Mouse (Mus musculus) C2C12 (cell line): ENCODE results near the gene Ppy. TPM values are rescaled to one million over a fixed set of nuclear protein-coding genes. Genes with fewer than 3 reads are reported as not detected.
A peak's percentile ranks its signal among the peaks of the same experiment; 100 is the strongest.

Experiments
- H3K27me3 ChIP-seq: one replicate; pipeline ENCODE4 v1.6.1; 2011; ENCODE audit not compliant: control insufficient read depth, insufficient read depth, insufficient read length
- H3K36me3 ChIP-seq: one replicate; pipeline ENCODE4 v1.6.1; 2011; ENCODE audit not compliant: control insufficient read depth, insufficient read depth
- H3K4me3 ChIP-seq: one replicate; pipeline ENCODE4 v1.5.1; 2011; ENCODE audit warnings: mild to moderate bottlenecking, control low read depth; ENCODE audit not compliant: poor library complexity, insufficient read depth, severe bottlenecking
- H3K79me2 ChIP-seq: one replicate; pipeline ENCODE4 v1.6.1; 2011; ENCODE audit not compliant: control insufficient read depth, insufficient read depth
- H3K79me3 ChIP-seq: one replicate; pipeline ENCODE4 v1.6.1; 2011; ENCODE audit warnings: low read depth, control low read depth
- H3ac ChIP-seq: one replicate; pipeline ENCODE3; 2011; ENCODE audit warnings: low read depth; ENCODE audit not compliant: control insufficient read depth, insufficient read length
- CEBPB ChIP-seq: IDR thresholded peaks from one replicate; pipeline ENCODE4 v1.6.1; 2011; ENCODE audit warnings: low read depth, mild to moderate bottlenecking, control low read depth, moderate library complexity
- CTCF ChIP-seq: IDR thresholded peaks from one replicate; pipeline ENCODE4 v1.5.1; 2011; ENCODE audit not compliant: control insufficient read depth, insufficient read depth, insufficient read length
- FOSL1 ChIP-seq: IDR thresholded peaks from one replicate; pipeline ENCODE4 v1.8.0; 2011; ENCODE audit warnings: mild to moderate bottlenecking, low read length; ENCODE audit not compliant: poor library complexity, insufficient read depth, severe bottlenecking
- MAX ChIP-seq: IDR thresholded peaks from one replicate; pipeline ENCODE4 v1.6.1; 2011; ENCODE audit warnings: mild to moderate bottlenecking, control low read depth
- MYOD1 ChIP-seq: IDR thresholded peaks from one replicate; pipeline ENCODE4 v1.6.1; 2011; ENCODE audit warnings: low read depth; ENCODE audit not compliant: control insufficient read depth, insufficient read length
- MYOG ChIP-seq: IDR thresholded peaks from one replicate; pipeline ENCODE4 v1.6.1; 2011; ENCODE audit not compliant: control insufficient read depth, insufficient read length; ENCODE audit errors: extremely low read depth
- USF1 ChIP-seq: IDR thresholded peaks from one replicate; pipeline ENCODE4 v1.6.1; 2011; ENCODE audit warnings: low read depth, mild to moderate bottlenecking, control low read depth, moderate library complexity
- polyA plus RNA-seq: library from polyadenylated mRNA; unstranded; fragments of >200 nt; fragmentation: generic; extraction: Trizol; gene quantifications from one replicate; pipeline ENCODE4 v1.2.1, GENCODE M21; 2012; ENCODE audit warnings: missing spikeins

The Ppy gene
- polyA plus RNA-seq, 1 experiment: not detected

- H3K79me2 ChIP-seq: no peaks in the 10 kb centered on the region
- H3K79me3 ChIP-seq: no peaks in the 10 kb centered on the region
- TF ChIP-seq CTCF (no peak), CEBPB (no peak), MAX (no peak), FOSL1 (no peak)
These were observed 16.3 kb upstream of the Ppy start for GRCm38 (mm10) chr11:102117386-102117785.

GRCm38 (mm10) chr11:102116241-102116640 lies 15.1 kb upstream of the Ppy start:
- no peak overlapping the region for H3ac ChIP-seq
- H3K36me3 ChIP-seq: no peaks in the 10 kb centered on the region
- H3K79me3 ChIP-seq: no peaks in the 10 kb centered on the region
- H3K79me2 ChIP-seq: no peaks in the 10 kb centered on the region
- TF ChIP-seq MYOG: no peak
- TF ChIP-seq CEBPB: no peak
- no peak for TF ChIP-seq MAX
- no peak for TF ChIP-seq MYOD1
- no peak for TF ChIP-seq CTCF
- TF ChIP-seq USF1: no peak
- no peak for TF ChIP-seq FOSL1
- no peak overlapping the region for H3K4me3 ChIP-seq
- peaks cover 31% of the 10 kb centered on the region for H3K27me3 ChIP-seq

More at GRCm38 (mm10) chr11:102117386-102117785, 16.3 kb upstream of the Ppy start:
- no peak overlapping the region for H3K4me3 ChIP-seq
- H3K36me3 ChIP-seq: no peaks in the 10 kb centered on the region
- H3K27me3 ChIP-seq: peaks cover 35% of the 10 kb centered on the region
- no peak overlapping the region for H3ac ChIP-seq

DNA sequence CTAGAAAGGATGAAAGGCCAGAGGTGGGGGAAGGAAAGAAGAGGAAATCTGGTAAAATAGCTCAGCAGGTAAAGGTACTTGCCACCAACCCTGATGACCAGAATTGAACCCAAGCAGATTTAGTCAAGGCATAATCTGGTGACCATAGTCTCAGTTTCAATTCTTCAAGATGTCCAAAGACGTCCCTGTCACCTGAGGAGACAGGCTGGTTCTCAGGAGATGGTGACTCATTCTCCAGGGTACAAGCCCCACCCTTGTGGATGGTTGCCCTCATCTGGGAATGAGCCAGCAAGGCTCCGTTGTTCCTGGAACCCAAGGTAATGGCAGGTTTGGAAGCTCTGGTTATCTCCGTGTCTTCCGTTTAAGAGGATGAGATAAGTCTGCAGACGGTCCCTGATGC lies 10.5 kb upstream of the Ppy start:
- H3K4me3 ChIP-seq: no peak overlapping the region
- H3K27me3 ChIP-seq: peaks cover 51% of the 10 kb centered on the region
- H3K79me3 ChIP-seq: no peaks in the 10 kb centered on the region
- TF ChIP-seq MAX: no peak
- H3K79me2 ChIP-seq: no peaks in the 10 kb centered on the region
- no peak overlapping the region for H3ac ChIP-seq
- H3K36me3 ChIP-seq: no peaks in the 10 kb centered on the region

DNA sequence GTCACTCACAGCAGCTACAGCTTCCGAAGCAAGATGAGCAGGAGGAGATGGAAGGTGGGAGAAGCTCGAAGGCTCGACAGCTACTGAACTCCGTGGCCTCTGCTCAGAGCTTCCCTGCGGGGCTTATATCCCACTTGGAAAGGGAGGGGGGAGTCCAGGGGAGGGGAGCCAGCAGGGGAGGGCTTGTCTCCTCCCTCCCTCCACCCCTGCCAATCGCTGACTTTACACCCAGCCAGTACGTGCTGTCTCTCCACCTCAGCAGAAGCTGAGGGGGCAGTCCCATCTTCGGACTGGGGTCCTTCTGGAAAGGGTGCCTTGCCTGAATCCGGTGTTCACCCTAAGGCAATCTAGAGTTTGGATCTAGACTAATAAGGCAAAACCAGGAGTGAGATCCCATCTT lies 6.6 kb upstream of the Ppy start, which contains the start of gene Pyy:
Pyy (minus strand) TSS at position 101 of the 400 bp plus-strand sequence.
- Histone ChIP-seq H3K36me3 (no peaks in the 10 kb centered on the region), H3K79me2 (no peaks in the 10 kb centered on the region), H3K79me3 (no peaks in the 10 kb centered on the region), H3K4me3 (no peak within 1 kb of the TSS), H3ac (no peak within 1 kb of the TSS), H3K27me3 (peaks cover 57% of the 10 kb centered on the region)
- TF ChIP-seq USF1: no peak
- TF ChIP-seq FOSL1: no peak
- no peak for TF ChIP-seq CEBPB
- no peak for TF ChIP-seq MAX
- TF ChIP-seq CTCF: no peak
- TF ChIP-seq MYOG: no peak
- no peak for TF ChIP-seq MYOD1

- peaks cover 61% of the 10 kb centered on the region for H3K27me3 ChIP-seq
- no peak overlapping the region for H3ac ChIP-seq
- no peak overlapping the region for H3K4me3 ChIP-seq
- H3K79me2 ChIP-seq: no peaks in the 10 kb centered on the region
- TF ChIP-seq CTCF (no peak), USF1 (no peak), FOSL1 (no peak), CEBPB (no peak)
- no peaks in the 10 kb centered on the region for H3K79me3 ChIP-seq
- H3K36me3 ChIP-seq: no peaks in the 10 kb centered on the region
These were observed 5.8 kb upstream of the Ppy start for GRCm38 (mm10) chr11:102106911-102107310.

- Histone ChIP-seq H3K79me3 (no peaks in the 10 kb centered on the region), H3K4me3 (no peak overlapping the region), H3K79me2 (no peaks in the 10 kb centered on the region), H3ac (no peak overlapping the region), H3K36me3 (no peaks in the 10 kb centered on the region), H3K27me3 (peaks cover 87% of the 10 kb centered on the region)
- TF ChIP-seq FOSL1 (no peak), CTCF (peak; percentile 53)
These were observed 1.6 kb upstream of the Ppy start for GRCm38 (mm10) chr11:102102485-102103258.
